Mouse (Mus musculus) heart, adult 8-10 months (tissue): ENCODE measurements at regions not wholly inside any gene's neighbourhood (a gene's known extent, or its start where the extent isn't known, plus 50 kb on each side); places are given as distances from the start of the nearest gene placed in this dataset.

Experiments used
- DNase-seq: peaks from one replicate; pipeline ENCODE4 v3.0.0; 2022; ENCODE audit warnings: low spot score

DNA sequence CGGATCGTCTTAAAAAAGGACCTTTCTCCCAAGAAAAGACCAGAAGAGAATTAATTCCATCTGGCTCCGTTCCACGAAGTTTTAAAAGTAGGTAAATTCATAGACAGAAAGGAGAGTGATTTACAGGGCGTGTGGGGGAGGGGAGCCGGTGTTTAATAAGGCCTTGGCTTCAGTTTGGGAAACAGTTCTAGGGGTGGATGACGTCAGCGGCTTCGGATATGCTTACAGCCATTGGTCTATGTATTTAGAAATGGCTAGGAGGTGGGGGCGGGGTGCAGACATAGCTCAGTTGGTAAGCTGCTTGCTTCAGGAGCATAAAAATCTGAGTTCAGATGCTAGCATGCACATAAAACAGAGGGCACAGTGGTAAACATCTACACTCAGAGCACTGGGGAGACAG, 127.0 kb downstream of the Gadd45g start:
- no peak for DNase-seq

DNA sequence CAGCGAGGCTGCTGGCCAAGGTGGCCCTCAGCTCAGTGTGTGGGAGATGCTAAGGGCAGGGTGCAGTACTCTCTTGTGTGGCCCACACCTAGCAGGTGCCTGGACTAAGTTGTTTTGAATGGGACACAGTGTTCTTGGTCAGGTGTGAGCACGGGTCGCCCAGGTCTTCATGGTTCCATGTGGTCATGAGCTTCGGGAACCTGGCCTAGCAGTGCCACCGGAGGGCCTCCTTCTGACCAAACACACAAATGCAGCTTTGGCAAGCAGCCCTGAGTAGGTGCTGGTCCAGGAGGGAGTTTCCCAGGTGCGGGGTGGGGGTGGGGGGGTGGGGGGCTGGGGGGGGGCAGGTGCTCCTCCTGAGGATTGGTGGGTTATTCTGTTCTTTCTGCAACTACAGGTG, 127.6 kb downstream of the Gadd45g start:
- DNase-seq = no peak

DNA sequence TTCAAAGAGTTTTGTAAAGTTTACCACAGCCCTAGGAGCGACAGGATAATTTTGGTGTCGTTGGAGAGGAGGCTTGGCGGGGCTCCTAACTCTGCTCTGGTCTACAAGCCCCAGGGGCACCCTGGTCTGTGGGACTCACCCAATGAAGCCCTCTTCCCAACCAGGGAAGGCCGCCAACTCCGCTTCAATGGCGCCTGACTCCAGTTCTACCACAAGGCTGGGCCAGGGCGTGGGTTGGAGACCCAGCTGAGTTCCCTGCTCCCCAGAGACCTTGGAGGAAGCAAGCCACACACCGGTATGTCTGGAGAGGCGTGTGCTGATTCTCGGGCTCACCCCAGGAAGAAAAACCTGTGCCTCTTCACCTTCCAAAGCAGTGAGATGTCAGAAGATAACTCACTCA, 128.9 kb downstream of the Gadd45g start:
- no peak for DNase-seq

DNA sequence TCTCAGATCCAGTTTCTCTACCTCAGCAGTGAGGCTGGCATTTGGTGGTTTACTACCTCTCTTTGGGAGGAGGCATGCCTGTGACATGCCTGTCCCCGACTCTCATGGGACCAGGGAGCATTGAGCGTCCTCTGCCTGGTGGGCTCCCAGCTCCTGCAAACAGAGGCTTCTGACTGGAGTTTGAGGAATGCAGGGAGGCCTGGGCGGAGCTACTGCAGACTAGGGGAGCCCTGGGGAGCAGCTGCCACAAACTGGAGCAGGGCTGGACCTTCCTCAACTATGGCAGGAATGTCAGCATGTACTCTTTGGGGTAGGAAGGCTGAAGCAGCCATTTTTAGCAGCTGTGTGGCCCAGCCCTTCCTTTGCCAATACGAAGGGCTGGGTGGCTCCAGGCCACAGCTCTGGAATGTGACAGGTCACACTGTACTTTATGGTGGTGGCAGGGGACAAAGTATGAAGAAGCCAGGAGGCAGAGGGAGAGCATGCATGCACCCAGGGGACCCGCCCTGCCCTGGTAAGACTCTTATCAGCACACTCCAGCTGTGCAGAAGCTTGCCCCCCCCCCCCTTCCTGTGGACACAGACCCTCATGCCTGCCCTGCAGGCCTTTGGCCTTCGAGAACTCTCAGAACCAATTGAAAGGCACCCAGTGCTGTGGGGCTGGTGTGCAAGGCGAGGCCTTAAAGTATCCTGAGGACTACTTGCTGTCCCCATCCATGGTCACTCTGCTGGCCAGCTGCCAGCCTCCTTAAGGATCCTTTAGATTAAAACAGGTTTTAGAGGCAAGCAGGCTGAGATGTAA, 129.5 kb downstream of the Gadd45g start:
- DNase-seq = peak; percentile 72

DNA sequence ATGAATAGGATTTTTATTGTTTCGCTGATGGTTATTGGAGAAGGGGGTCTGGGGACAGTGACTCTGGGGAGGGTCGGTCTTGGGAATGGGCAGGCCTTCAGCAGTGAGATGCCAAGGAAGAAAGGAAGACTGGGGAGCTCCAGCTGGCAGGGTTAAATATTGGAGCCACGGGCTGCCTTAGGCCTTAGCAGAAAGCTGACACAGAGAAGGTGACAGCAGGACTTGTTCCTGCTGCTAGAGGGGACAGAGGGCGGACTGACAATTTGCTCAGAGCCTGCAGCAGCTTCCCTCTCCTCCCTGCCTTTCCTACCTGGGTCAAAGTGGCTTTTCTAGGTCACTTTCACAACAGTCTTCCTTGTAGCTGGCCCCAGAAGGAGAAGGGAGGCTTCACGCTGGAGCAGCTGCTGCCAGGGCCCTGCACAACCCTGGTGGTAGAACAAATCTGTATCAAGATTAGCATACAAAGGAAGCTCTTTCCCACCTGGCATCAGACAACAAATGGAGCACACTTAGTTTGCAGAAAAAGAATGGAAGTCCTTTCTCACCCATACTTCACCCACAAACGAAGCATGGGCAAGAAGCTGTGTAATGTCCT, 130.2 kb downstream of the Gadd45g start:
- DNase-seq = no peak

GRCm38 (mm10) chr13:51979301-51979977, 133.0 kb downstream of the Gadd45g start:
- DNase-seq = no peak

GRCm38 (mm10) chr13:51980344-51980743, 133.9 kb downstream of the Gadd45g start:
- no peak for DNase-seq

DNA sequence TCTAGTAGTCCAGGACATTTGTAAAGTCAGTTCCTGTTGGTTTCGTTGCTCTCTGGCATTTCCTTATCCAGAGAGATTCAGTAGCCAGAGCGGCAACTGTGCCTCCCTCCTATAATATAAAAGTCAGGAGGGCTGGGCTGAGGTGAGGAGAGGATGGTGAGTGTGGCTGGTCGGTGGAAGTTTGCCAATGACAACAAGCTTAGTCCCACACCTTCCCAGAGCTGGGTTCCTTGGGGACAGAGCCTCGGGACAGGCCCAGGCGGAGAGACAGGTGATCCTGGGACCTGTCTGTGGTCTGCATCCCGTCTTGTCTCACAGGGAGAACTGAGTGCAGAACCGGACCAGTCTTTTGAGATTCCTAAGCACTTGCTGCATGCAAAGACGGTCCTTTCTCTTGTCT, 136.5 kb downstream of the Gadd45g start:
- DNase-seq = no peak

DNA sequence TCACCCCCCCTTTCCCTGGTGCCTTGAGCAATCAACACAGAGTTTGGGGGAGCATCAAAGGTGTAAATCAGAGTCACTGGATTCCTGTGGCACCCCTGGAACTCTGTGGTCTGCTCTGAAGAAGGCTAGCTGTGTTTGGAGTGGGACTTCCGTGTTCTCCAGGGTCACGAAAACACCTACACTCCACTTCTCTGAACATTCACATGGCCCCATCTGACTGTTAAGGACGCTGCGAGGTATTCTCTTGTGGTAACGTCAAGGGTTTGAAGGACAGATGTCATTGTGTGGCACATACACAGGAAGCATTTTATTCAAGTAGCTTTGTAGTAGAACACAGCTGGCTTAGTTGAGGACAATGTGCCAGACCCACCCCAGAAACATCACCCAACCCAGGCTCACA, 137.1 kb downstream of the Gadd45g start:
- no peak for DNase-seq

DNA sequence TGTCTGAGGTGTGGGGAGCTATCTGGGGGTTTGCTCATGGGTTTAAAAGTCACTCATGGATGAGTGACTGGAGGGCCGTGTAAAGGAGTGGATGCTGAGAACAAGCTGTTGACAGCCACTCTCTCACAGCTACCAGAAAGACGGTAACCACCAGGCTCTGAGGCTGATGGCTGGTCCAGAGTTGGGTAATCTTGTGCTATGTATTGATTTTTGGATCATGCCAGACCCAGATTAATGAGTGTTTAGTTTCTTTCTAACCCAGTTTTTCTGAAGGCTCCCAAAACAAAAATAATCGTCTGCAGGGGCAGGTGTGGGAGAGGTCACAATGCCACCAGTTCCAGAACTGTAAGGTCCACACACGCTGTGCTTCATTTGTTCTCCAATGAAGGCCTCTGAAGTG, 144.9 kb downstream of the Gadd45g start:
- no peak for DNase-seq

- DNase-seq = no peak
Observed at GRCm38 (mm10) chr13:51992878-51993277, 146.4 kb downstream of the Gadd45g start.

GRCm38 (mm10) chr13:51996163-51996562, 149.7 kb downstream of the Gadd45g start:
- DNase-seq = peak; percentile 8

DNA sequence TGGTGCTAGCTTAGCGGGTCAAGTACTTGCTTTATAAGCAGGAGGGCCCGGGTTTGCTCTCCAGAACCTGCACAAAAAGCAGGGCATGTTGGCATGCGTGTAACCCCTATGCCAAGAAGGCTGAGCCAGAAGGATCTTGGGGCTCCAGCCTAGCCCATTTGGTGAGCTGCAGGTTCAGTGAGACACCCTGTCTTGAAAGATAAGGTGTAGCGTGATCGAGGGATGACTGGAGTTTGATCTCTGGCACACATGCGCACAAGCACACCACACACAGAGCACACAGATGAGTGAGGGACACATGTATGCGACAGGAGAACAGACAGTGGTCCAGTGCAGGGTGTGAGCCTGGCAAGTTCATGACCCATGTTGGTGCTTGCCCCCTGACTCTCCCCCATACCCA, 152.1 kb downstream of the Gadd45g start:
- no peak for DNase-seq

- no peak for DNase-seq
Observed at GRCm38 (mm10) chr13:52001811-52002210, 155.3 kb downstream of the Gadd45g start.

DNA sequence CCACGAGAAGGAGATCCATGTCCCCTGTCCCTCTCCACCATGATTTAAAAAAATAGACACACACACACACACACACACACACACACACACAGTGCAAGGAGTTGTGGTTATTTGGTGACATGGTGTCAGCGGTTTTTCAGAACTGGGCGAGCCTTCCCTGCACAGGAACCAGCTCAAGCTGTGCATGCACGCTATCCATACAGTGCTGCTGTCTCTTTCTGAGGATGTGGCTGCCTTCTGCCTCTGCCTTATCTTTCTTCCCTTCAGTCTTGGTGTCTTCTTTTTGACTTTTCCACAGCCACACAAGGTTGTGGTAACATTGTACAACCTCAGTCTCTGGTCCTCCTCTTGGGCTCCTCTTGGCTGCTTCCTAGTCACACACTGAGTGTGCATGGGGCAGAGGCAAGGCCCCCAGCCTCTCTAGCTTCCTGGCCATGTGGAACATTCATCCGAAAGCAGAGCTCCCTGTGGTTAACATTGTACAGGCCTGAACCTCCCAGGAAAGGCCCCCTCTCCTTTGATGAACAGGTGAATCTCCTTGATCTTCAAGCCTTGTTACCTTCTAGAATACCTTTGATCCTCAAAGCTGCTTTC, 157.6 kb downstream of the Gadd45g start:
- no peak for DNase-seq

DNA sequence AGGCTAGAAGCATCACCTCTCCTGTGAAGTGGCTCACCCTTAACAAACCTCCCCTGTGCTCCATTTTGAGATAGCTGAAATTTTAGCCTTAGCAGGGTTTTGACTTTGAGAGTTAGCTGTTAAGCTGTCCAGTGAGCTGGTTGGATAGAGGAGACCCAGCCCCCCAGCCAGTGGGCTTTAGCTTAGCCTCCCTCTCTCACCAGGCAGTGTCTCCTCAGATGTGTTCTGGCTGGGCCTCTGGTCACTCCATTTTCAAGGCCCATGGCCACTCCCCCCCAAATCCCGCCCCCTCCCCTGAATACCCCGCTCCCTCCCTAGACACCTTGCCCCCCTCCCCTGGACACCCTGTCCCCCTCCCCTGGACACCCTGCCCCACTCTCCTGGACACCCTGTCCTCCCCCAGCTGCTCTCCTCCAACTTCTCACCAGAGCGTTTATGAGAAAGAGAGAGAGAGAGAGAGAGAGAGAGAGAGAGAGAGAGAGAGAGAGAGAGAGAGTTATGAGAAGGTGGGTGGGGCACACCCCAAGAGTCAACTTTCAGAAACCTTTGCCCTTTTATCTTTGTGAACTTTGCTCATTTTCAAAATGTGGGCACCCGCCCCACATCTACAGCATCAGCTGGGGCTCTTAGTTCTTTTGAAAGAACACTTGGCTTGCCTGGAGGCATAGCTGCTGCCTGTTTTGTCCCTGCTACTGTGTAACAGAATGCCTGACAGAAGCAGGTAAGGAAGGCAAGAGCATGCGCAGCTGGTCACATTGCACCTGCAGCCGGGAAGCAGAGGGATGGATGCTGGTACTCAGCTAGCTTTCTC, 161.3 kb downstream of the Gadd45g start:
- DNase-seq = no peak

DNA sequence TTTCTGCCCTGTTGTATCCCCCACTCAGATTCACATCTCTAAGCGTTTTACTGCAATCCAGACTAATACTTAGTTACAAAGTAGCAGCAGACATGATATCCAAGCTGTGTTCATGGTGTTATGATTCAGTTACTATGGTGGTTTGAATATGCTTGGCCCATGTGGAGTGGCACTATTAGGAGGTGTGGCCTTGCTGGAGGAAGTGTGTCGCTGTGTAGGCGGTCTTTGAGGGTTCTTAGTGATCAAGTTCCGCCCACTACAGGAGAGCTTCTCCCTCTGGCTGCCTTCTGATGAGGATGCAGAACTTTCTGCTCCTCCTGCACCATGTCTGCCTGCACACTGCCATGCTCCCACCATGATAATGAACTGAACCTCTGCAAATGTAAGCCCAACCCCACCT, 162.8 kb downstream of the Gadd45g start:
- no peak for DNase-seq

DNA sequence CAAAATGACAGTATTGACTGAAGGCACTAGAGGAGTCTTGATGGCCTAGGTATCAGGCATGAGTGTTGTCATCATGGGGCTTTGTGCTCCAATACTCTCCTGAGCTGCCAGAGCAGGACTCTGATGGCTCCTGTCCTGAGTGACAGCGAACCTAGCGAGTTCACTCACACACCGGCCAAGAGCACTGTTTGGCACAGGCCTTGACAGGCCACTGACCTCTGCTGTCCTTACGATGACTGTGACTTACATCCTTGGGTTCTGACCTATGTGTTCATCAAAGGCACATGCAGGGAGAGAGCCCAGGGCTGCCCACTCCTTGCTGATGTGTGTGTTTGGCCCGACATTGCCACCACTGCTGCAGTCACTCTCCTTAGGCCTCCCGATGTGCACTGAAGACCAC, 163.3 kb downstream of the Gadd45g start:
- no peak for DNase-seq

DNA sequence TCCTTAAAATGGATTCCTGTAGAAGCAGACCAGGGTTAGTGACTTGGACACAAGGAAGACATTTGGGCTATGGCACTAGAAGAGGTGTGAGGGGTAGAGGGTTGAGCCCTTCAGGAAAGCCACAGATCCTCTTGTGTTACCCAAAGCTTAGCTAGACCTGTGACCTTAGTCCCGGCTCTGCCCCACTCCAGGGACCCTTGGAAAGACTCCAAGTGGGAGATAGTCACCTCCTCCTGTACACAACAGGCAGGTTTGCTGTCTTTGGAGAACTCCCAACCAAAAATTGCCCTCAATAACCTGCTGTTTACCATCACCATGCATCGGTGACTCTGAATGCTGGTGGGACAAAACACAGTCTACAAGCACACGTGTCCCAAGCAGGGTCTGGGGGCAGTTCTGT, 164.5 kb downstream of the Gadd45g start:
- DNase-seq = no peak

DNA sequence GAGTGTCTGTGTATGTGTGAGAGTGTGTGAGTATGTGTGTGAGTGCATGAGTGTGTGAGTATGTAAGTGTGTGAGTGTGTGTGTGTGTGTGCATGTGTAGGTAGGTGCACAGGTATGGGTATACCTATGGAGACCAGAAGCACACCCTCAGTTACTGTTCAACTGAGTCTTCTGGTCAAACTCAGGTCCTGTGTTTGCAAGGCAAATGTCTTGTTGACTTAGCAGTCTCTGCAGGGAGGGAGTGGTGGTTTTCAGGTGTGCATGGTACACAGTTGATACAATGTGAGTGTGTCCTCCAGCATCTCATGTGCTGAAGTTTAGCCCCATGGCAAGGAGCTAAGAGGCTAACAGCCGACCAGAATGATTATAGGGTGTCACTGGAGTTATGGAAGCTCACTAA, 166.7 kb downstream of the Gadd45g start:
- DNase-seq = no peak

DNA sequence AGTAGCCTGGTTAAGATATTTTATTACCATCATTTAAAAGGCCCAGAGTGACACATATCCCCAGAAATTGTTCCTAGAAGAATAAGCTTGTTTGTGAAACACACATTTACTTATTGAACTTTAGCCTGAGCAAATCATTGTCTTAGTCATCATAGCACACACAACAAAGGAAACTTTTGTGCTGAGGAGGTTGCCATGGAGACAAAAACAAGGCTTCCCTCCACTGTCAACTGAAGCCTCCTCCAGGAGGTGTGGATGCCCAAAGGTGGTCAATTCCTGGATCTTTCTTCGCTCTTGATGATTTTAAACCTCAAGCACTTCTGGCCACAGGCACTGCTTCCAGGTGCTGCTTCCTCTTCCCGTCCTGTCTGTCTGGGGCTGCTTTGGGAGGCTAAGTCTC, 167.3 kb downstream of the Gadd45g start:
- no peak for DNase-seq

DNA sequence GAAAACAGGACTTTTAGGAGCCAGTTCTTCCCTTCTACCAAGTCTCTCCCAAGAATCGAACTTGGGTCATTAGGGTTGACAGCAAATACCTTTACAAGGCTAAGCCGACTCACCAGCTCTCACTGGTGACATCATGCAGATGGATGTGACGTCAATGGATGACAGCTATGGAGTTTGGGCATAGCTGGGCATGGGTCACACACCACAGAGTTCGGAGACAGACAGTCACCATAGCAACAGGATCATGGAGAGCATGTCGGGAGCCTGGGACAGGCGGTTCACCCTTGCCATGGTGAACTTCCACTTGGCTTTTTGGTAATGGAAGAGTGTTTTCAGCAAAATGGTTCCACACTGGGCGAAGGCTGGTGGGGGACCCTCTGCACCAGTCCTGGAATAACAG, 168.1 kb downstream of the Gadd45g start:
- DNase-seq = no peak
